Mouse (Mus musculus) lung, postnatal 36 days (tissue): ENCODE results near the gene Gm37240.

ENCODE experiments used
- DNase-seq: peaks from one replicate; pipeline ENCODE4 v3.0.0; 2022; ENCODE audit warnings: mixed read lengths

The Gm37240 gene

DNA sequence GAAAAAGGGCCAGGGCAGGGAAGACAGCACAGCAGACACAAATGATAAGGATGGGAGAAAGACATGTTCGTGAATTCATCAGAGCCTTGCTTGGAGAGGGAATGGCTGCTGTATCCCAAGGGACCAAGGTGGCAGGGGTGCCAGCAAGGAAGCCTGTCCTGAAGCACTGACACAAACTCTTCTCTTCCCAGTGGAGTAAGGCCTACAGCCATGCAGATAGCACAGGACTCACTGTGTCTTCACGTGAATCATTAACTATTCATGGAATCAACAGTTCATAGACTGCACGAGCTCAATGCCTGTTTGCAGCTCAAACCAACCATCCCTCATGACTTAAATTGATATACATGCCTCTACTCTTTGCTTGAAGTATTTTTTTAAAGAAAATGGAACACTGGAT is 209.4 kb downstream of the Gm37240 start:
- no peak for DNase-seq

DNA sequence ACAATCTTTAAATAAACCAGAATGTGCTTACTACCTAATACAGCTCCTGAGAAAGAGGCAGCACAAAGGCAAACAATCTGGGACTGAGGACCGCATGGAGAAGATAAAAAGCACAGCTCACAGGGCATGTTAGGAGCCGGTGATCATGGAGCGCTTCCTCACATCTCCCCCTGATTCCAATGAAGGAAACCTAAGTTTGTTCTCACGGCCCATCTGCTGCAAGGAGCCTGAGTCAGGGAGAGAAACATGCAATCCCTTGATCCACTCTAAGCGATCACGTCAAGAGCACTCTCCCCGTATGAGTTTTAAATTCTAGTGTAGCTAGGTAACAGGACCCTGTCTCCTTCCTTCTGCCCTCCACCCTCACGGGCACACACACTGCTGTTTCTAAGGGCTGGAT is 210.2 kb downstream of the Gm37240 start:
- no peak for DNase-seq

DNA sequence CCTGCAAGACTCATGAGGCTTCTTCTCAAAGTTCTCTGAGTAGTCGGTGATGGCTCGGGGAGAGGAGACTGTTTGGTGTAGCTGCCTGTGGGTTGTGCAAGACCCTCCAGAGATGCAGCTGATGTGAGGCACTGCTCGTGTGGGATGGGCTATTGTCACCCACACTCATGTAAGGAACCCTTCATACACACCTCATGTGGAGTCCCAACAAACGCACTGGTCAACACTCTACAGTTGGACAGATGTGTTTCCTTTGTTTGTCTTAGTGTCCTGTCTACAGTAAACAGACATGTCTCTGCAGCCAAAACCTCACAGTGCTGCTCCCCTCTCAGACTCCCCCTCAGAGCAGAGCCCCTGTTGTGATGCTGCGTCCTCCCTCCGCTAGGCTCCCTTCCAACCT is 217.5 kb downstream of the Gm37240 start:
- DNase-seq = no peak

DNA sequence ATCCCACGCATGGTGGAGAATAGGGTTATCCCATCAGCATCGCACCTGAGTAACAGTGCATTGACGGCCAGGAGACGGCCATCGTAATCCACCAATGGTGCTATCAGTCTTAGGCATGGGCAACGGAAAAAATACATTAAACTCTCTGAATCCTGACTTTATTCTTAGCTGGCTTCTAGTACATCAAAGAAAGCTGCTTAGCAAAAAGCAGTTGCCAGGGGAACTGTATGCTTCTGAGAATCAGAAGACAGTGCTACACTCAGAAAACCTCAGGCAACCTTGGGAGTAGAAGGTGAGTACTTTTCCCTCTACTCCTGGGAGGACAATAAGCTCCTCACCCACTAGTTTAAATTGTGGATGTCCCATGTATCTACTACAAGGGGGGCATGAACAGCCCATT is 219.6 kb downstream of the Gm37240 start:
- DNase-seq = no peak

DNA sequence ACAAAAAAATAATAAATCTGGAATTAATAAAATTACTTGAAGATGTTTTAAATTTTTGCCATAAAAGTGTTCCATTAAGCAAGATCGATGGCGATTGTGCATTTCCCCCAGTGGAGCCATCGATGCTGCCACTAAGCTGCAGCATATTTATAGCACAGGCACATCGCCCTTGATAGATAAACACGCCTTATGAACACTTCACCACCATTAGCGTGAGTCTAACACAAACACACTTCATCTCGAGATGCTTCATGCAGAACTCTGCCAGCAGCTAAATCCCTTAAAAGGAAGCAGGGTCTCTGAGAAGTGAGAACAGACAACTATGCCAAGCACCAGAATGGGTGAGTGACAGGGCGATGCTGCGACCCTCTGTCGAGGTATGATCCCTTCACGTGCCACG is 220.6 kb downstream of the Gm37240 start:
- DNase-seq = peak; percentile 14

DNA sequence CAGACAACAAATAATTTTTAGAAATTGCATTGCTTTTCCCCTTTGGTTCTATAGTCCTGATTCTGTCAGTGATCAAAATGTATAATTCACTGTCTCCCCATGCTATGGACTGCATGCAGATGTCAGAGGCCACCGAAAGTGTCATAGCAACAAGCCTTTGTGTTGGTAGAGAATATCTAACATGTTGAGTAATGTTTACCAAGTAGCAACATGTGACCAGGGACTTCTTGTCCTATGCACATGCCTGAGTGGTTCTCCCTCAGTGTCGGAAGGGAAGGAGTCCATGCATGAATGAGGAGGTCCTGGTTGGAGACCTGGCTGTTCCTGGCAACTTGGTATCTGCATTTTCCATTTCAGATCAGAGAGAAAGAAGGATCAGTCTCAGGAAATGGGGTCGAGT is 221.2 kb downstream of the Gm37240 start:
- DNase-seq = peak; percentile 18

DNA sequence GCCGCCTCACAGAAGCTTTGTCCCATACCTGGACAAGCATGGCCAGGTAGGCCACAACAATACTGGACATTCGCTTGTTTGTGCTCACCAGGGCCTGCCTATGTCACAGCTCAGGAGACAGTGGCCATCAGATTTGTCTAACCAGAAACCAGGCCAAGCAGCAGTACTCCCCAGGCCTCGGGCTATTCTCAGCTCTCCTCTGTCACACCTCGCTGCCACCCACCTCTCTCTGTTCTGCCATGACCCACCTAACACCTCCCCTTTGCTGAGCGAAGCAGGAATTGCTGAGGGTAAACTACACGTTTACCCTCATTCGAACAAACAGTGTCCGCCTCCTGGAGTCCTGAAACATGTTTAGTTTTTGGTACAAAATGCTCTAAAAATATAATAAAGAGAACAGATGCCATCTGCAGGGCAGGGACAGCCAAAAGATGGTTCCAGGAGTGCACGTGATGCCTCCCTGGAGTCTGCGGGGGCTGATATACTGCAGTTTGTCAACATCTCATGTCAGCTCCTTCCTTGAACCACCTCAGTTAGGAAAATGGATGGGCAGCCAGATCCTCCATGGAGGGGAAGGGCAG is 222.6 kb downstream of the Gm37240 start:
- DNase-seq = no peak

DNA sequence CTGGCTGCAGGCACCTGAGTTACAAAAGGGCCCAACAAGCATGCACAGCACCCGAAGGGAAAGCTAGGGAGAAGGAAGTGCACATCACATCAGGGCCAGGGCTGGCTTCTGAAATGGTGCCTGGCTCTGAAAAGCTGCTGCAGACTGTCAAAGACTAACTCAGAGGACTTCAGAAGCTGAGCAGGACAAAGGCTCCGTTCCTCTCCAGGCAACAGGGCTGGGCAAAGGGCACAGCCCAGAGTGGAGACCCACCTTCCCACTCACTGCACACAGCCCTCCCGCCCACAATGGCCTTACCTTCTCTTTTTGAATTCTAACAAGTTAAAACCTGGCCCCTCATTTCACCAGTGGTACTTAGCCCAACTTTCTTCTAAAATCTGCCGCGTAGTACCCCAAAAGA is 223.5 kb downstream of the Gm37240 start:
- no peak for DNase-seq

DNA sequence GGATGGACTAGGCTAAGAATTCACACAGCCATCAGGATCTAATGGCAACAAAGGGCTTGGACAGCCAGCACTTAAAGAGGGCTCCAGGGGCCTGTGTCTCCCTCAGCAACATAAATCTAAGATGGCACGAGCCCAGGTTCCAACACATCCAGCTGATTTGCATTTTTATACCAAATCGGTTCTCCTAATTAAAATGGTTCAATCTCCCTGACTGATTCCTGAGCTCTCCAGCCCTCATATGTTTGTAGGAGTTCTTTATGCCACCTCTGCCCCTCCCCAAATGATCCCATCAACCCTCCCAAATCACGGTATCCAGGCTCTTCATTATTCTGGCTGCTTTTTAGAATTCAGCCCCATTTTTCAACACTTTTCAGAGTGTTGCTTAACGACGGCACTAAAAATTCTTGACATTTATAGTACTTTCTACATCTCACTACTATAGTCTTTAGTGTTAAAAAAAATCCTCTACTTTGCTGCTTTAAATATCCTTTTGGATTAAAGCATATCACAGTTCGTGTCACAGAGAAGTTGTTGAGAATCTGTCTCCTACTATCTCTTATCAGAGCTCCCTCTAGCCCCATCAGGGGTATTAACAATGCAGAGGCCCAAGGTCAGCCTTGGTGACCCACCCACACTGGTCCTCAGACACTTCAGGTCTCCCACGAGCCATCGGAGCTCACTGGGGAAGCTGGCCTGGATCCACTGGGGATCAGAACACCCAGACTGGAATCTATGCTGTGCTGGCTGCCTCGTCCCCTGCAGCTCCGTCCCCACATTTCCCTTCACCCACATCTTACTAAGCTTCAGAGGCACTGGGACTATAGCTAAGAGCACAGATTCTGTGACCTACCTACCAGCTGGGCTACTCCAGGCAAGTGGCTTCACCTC is 225.1 kb downstream of the Gm37240 start:
- DNase-seq = no peak

DNA sequence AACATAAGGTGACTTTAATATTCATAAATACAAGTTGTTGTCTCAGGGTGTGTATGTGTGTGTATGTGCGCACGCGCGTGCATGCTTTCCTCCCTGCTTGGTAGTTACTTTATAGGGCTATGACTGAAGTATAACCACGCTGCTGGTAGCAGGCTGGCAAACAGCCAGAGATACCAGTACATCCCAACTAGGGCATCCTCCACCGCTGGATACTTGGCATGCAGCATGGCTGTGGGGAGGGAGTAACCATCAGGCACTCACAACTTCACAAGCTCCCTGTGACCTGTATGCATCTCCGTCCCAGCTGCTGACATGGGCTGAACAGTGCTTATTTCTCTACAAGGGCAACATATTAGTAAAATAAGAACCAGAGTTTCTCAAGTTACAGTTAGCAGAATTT is 227.6 kb downstream of the Gm37240 start:
- no peak for DNase-seq

DNA sequence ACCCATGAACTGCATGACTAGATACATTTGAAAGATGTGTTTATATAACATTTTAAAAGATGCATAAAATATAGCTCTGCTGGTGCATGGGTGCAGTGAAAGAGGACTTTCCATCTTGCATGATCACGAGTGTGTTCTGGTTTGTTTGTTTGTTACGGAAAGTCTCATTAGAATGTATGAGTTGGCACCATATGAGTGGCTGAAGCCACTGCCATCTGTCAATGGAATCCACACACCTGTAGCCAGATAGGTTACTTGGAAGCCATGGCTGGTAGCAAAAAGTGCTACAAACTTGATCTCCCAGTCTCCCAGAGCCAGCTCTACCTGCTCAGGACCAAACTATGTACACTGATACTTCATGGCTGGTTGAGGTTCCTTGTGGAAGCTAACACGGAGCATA is 231.8 kb downstream of the Gm37240 start:
- DNase-seq = no peak

DNA sequence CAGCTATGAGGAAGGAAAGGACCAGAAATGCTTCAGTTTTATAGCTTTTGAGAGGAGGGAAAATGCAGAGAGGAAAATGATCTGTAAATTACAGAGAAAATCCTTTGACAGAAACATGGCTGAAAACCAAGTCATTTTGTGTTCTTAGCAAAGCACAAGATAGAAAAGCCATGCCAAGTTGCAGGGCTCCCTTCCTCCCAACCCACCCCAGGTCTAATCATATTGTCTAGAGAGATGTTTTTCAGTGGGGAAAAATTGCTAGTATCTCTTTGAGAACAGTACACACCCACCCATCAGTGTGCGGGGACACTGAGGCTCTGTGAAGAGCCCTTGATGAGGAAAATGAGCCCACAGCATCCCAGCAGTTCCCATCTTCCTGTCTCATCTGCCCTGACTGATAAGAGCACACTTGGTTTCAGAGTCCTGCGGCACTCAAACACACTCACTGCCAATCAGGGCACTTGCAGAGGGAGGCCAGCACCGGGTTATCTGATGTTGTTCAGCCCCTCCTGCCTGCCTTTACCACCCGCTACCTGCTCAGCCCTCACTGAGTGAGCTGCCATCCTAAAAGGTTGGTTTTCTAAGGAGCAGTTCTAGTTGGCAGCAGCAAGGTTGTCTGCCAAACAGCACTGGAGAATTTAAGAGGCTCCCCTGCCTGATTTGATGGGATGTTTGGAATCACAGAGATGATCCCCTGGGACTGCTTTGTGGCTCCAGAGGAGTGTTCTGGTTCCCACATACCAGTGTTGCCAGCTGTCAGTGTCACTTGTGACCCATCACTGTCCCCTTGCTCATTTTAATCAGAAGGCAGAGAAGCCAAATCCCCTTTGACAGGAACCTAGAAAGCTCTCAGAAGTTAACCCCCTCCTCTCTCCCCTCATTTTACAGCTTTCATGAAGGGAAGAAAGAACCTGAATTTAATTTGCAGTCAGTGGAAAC is 234.3 kb downstream of the Gm37240 start:
- no peak for DNase-seq

DNA sequence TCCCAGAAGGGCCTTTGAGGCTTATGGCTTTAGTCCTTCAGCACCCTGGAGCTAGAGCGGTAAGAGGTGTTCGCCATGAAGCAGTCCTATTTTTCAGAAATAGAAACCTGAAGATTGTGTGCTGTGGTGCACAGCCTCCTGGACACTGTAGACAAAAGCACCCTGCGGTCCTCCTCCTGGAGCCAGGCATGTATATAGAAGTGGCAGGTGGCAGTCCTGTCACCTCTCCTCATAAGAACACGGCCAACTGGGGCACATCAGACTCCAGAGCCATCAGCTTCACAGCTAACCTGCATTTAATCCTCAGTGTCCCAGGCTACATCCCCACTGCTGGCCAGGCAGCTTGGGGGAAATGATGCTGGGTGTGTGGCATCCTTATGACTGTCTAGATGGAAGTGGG is 238.1 kb downstream of the Gm37240 start:
- DNase-seq = no peak

DNA sequence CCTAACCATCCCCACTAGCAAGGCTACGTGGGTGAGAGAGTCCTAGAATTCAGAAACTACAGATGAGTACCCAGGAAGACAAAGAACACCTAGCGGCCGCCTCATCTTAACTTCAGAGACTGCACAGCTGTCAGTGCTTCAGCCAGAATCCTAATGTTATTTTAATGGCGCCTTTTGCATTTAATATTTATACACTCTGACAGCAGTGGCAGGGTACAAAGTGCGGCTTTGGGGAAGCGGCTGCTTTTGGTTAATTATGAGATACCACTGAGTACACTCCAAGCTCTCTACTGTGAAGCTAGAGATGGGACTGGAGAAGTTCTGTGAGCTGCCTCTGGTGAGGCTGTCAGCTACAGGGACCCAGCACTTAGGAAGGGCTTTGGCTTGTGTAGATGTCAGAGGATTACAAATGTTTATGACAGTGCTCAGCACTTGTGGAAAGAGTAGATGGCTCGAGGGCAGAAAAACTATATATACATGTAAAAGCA is 241.8 kb downstream of the Gm37240 start:
- DNase-seq = no peak

DNA sequence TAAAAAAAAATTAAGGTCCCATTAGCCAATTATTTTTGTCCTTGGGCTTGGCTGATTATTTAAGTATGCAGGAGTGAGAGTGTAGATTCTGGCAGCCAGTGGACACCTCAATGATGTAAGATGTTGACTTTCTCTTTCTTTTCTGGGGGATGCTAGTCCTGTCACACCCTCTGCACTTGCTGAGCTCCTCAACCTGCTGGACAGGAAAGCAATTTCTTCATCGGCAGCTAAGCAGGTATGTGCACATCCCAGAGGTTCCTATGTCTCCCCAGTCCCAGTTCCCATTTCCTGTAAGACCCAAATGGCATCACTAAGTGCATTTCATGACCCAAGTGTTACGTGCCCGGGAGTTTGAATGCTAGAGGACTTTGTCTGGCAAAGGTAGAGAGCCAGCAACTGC is 242.5 kb downstream of the Gm37240 start:
- DNase-seq = no peak

DNA sequence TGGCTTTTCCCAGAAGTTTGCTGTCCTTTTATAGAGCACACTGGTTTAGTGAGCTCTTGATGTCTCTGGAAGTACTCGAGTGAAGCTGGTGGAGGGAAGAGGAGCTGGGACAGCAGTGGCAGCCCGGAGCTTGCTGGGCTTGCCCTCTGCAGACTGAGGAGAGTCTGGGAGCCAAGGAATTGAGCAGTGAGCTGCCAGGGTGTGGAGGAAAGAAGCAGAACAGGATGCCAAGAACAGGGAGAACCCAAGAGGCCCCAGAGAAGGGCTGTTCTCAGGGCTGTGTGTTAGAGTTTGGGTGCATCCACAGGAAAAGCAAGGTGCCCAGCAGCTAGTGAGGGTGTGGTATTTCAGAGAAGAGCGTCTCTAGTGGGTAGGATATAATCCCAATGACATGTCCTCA is 245.6 kb downstream of the Gm37240 start:
- DNase-seq = no peak

DNA sequence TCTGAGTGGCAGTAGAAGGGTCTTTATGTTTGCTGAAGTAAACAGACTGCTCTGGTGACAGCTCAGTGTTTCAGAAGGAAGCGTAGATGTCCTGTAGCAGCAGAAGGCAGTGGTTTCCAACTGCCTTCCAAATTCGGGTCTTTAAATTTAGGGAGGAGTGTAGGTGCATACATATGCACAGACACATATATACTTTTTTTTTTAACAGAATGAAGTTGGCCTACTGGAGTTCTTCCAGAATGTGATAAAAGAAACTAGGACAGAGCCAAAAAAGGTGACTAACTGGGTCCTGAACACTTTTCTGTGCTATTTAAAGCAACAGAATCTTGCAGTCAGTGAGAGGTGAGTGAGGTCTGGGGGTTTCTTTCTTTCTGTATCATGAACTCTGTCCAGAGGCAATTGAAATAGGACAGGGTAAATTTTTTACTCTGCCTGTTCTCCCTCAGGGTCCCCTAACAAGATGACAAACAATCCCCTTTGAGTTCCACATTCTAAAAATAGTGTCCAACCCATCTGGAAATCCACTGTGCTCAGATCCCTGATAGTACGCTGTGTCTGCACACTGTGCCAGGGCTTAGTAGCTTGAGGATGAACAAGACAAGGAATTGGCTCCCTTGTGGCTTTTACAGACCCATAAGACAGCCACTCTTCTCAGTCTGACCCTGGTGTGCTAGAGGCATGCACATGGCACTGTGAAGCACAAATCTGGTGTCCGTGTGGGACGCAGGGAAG is 250.4 kb downstream of the Gm37240 start:
- DNase-seq = no peak

DNA sequence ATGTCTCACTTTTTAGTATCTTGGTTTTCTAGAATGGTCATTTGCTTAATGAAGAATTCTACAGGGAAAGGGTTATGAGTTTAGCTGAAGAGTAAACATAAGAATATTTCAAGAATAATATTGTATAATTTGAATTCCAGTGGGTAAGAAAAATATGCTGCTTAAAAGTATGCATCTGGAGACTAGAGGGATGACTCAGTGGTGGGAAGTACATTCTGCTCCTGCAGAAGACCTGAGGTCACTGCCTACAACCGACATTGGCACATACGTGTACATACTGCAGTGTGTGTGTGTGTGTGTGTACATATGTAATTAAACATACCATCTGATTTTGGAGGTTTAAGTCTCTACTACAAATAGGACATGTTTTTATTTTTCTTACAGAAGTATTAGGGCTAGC is 251.7 kb downstream of the Gm37240 start:
- no peak for DNase-seq

DNA sequence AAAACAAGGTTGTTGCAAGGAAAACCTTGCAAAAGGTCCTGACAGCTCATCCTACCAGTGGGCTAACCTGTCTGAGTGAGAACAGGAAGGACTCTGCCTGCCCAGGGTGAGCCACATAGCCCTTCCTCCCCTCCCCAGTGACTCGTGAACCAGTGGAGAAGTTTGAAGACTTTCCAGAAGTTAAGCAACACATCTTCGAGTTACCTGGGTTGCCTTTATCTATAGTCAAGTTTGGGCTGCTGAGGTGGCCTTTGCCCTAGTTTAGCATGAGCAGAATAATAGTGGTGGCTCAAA is 252.2 kb downstream of the Gm37240 start:
- no peak for DNase-seq

DNA sequence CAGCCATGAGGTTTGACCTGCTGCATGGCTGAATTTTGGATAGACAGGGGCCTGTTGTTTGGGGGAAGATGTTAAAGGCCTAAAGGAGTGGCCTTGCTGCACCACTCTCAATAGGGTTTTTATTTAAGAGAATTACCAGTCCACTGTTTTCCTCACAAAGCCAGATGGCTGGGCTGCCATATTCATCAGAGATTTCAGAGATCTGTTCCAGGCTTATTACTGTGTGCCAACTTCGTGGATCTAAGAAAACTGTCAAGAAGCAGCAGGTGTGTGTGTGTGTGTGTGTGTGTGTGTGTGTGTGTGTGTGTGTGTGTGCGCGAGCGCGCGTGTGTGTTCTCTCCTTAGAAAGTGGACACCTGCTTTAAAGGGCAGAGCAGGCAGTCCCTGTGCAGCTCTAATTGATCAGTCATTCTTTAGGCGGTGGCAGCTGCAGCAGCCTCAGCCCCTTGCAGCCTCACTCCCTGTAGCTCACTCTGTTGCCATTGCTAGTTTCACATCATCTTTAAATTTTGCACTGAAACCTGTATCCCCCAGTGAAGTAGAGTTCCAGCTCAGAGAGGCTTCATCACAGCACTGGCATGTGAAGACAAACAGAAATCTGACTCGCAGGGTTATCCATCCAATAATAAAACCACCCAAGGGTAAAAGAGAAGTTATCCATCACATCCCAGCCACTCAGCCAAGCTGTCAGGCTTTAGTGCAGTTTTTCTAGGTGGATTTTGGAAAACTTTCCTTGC is 252.8 kb downstream of the Gm37240 start:
- DNase-seq = no peak

DNA sequence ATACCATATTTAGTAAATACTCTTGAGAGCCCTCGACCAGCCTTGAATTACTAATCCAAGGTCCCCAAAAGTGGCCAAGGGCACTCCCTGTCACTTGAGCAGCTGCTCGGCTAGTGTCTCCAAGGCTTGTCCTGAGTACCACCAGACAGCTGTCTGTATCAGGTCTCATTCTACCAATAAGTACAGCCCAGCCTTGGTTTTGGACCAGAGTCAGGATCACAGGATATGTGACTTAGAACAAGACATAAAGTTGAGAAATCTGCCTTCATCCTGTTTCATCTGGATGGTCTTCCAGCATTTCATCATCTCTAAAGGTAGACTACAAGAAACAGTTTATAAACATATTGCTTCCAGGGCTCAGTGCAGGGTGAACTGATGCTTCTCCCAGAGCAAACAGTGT is 253.6 kb downstream of the Gm37240 start:
- DNase-seq = no peak

DNA sequence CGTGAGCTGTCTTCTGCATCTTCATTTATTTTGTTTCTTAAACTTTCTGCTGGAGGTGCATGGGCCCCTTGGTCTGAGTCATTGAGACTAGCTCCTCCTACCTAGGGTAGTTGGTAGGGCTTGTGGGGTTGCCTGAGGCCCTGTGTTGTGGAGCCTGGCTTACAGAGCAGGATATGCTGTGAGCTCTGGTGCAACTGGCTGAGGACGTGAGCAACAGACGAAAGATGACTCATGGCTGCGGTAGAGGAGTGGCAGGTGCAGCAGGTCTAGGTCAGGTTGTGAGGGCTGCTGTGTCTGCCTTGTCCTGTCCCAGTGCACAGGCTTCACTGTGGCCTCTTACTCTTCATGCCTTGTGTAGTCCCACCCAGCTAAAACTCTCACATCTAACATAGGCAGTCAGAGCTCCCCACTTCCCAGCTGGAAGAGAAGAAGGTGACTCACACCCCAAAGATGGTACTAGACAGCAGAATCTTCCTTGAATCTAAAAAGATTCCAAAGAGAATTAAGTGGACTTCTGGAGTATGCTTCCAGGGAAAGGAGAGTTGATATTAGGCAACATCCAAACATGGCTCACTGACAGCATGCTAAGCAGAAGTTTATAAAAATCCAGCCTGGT is 257.3 kb downstream of the Gm37240 start:
- DNase-seq = no peak
